Mouse (Mus musculus) C2C12 (cell line): ENCODE results near the gene Gm29609.

ENCODE experiments used
- MYOG ChIP-seq: IDR thresholded peaks from one replicate; pipeline ENCODE4 v1.6.1; 2011; ENCODE audit not compliant: control insufficient read depth, insufficient read length; ENCODE audit errors: extremely low read depth
- USF1 ChIP-seq: IDR thresholded peaks from one replicate; pipeline ENCODE4 v1.6.1; 2011; ENCODE audit warnings: low read depth, mild to moderate bottlenecking, control low read depth, moderate library complexity

GRCm38 (mm10) chr5:31153516-31154151, 26.1 kb downstream of the Gm29609 start:
- TF ChIP-seq USF1 (no peak), MYOG (no peak)
